Mouse (Mus musculus): ENCODE results near the gene Ovca2. TPM values are rescaled to one million over a fixed set of nuclear protein-coding genes. Genes with fewer than 3 reads are reported as not detected.

The Ovca2 gene
- polyA plus RNA-seq, 1 experiment from 2014 or later: 20.3 TPM

GRCm38 (mm10) chr11:75139122-75139963, 39.3 kb downstream of the Ovca2 start:
- DNase-seq (ENCODE audit: low spot score): no peak
- Histone ChIP-seq H3K27ac (peak overlapping the region; percentile 56), H3K4me1 (replicated peaks; ENCODE audit: control insufficient read depth, insufficient read depth, low read length) (peaks cover 16% of the 10 kb centered on the region), H3K4me2 (replicated peaks) (no peak overlapping the region), H3K9ac (no peak overlapping the region), H3K9me3 (ENCODE audit: control insufficient read depth, low read length) (no peaks in the 10 kb centered on the region), H3K27me3 (ENCODE audit: control insufficient read depth, insufficient read depth, low read length) (no peaks in the 10 kb centered on the region), H3K36me3 (replicated peaks; ENCODE audit: control insufficient read depth, insufficient read depth) (peaks cover 21% of the 10 kb centered on the region), H3K4me3 (replicated peaks; ENCODE audit: low read length) (no peak overlapping the region)
- no peak for ATAC-seq (ENCODE audit: low FRiP score)
- WGBS: 54% methylated on average over 11 of the region's 11 CpGs

- ATAC-seq (ENCODE audit: low FRiP score): no peak
- Histone ChIP-seq H3K4me1 (replicated peaks; ENCODE audit: control insufficient read depth, insufficient read depth, low read length) (peaks cover 30% of the 10 kb centered on the region), H3K27ac (no peak overlapping the region), H3K9me3 (ENCODE audit: control insufficient read depth, low read length) (no peaks in the 10 kb centered on the region), H3K36me3 (replicated peaks; ENCODE audit: control insufficient read depth, insufficient read depth) (no peaks in the 10 kb centered on the region; the same call in 1 of the 2 replicates), H3K4me3 (replicated peaks; ENCODE audit: low read length) (no peak overlapping the region), H3K27me3 (ENCODE audit: control insufficient read depth, insufficient read depth, low read length) (no peaks in the 10 kb centered on the region), H3K9ac (no peak overlapping the region), H3K4me2 (replicated peaks) (no peak overlapping the region)
- WGBS: 63% methylated on average over 5 of the region's 5 CpGs
- DNase-seq (ENCODE audit: low spot score): no peak
These were observed 41.8 kb downstream of the Ovca2 start for GRCm38 (mm10) chr11:75136666-75137398.

- no peak overlapping the region for H3K4me3 ChIP-seq (replicated peaks; ENCODE audit: low read length)
- WGBS: 94% methylated on average over 4 of the region's 4 CpGs
- H3K9ac ChIP-seq: no peak overlapping the region
- H3K4me2 ChIP-seq (replicated peaks): no peak overlapping the region
- no peaks in the 10 kb centered on the region; the same call in 1 of the 2 replicates for H3K36me3 ChIP-seq (replicated peaks; ENCODE audit: control insufficient read depth, insufficient read depth)
- no peak overlapping the region for H3K27ac ChIP-seq
- DNase-seq (ENCODE audit: low spot score) (no peak), ATAC-seq (ENCODE audit: low FRiP score) (no peak)
- H3K4me1 ChIP-seq (replicated peaks; ENCODE audit: control insufficient read depth, insufficient read depth, low read length): peaks cover 30% of the 10 kb centered on the region
- no peaks in the 10 kb centered on the region for H3K9me3 ChIP-seq (ENCODE audit: control insufficient read depth, low read length)
- no peaks in the 10 kb centered on the region for H3K27me3 ChIP-seq (ENCODE audit: control insufficient read depth, insufficient read depth, low read length)
These were observed 43.3 kb downstream of the Ovca2 start for GRCm38 (mm10) chr11:75135358-75135757.

- H3K9me3 ChIP-seq (ENCODE audit: control insufficient read depth, low read length): no peaks in the 10 kb centered on the region
- H3K27ac ChIP-seq: peak overlapping the region; percentile 76; the same call in 1 of the 2 replicates
- 0 out of 2 replicates have a peak overlapping the region, but pooled peaks have one; percentile 20 for H3K9ac ChIP-seq
- peaks cover 29% of the 10 kb centered on the region for H3K4me1 ChIP-seq (replicated peaks; ENCODE audit: control insufficient read depth, insufficient read depth, low read length)
- no peak overlapping the region for H3K4me3 ChIP-seq (replicated peaks; ENCODE audit: low read length)
- no peak for DNase-seq (ENCODE audit: low spot score)
- no peaks in the 10 kb centered on the region; the same call in 1 of the 2 replicates for H3K36me3 ChIP-seq (replicated peaks; ENCODE audit: control insufficient read depth, insufficient read depth)
- WGBS: 76% methylated on average over 5 of the region's 5 CpGs
- H3K4me2 ChIP-seq (replicated peaks): no peak overlapping the region
- no peaks in the 10 kb centered on the region for H3K27me3 ChIP-seq (ENCODE audit: control insufficient read depth, insufficient read depth, low read length)
- ATAC-seq (ENCODE audit: low FRiP score): no peak
These were observed 44.1 kb downstream of the Ovca2 start for GRCm38 (mm10) chr11:75134485-75135068.

- 0 out of 2 replicates have a peak overlapping the region, but pooled peaks have one; percentile 20 for H3K9ac ChIP-seq
- peak; percentile 46 for DNase-seq (ENCODE audit: low spot score)
- no peaks in the 10 kb centered on the region for H3K9me3 ChIP-seq (ENCODE audit: control insufficient read depth, low read length)
- H3K4me3 ChIP-seq (replicated peaks; ENCODE audit: low read length): no peak overlapping the region
- no peaks in the 10 kb centered on the region; the same call in 1 of the 2 replicates for H3K36me3 ChIP-seq (replicated peaks; ENCODE audit: control insufficient read depth, insufficient read depth)
- no peak overlapping the region for H3K4me2 ChIP-seq (replicated peaks)
- 9% methylated on average over 2 of the region's 2 CpGs for WGBS
- no peaks in the 10 kb centered on the region for H3K27me3 ChIP-seq (ENCODE audit: control insufficient read depth, insufficient read depth, low read length)
- H3K27ac ChIP-seq: peak overlapping the region; percentile 76
- 0 out of 2 replicates have a peak, but pooled peaks have one; percentile 66 for ATAC-seq (ENCODE audit: low FRiP score)
- H3K4me1 ChIP-seq (replicated peaks; ENCODE audit: control insufficient read depth, insufficient read depth, low read length): peaks cover 23% of the 10 kb centered on the region
These were observed 44.7 kb downstream of the Ovca2 start for GRCm38 (mm10) chr11:75133951-75134350.

GRCm38 (mm10) chr11:75133391-75133790, 45.2 kb downstream of the Ovca2 start:
- Histone ChIP-seq H3K4me3 (replicated peaks; ENCODE audit: low read length) (no peak overlapping the region), H3K9ac (0 out of 2 replicates have a peak overlapping the region, but pooled peaks have one; percentile 20), H3K4me1 (replicated peaks; ENCODE audit: control insufficient read depth, insufficient read depth, low read length) (peaks cover 20% of the 10 kb centered on the region), H3K4me2 (replicated peaks) (no peak overlapping the region), H3K36me3 (replicated peaks; ENCODE audit: control insufficient read depth, insufficient read depth) (no peaks in the 10 kb centered on the region), H3K27me3 (ENCODE audit: control insufficient read depth, insufficient read depth, low read length) (no peaks in the 10 kb centered on the region), H3K27ac (peak overlapping the region; percentile 76), H3K9me3 (ENCODE audit: control insufficient read depth, low read length) (no peaks in the 10 kb centered on the region)
- DNase-seq (ENCODE audit: low spot score): no peak
- ATAC-seq (ENCODE audit: low FRiP score): no peak
- WGBS: 95% methylated on average over 5 of the region's 5 CpGs

- no peak overlapping the region; the same call in 1 of the 2 replicates for H3K27ac ChIP-seq
- ATAC-seq (ENCODE audit: low FRiP score): no peak; the same call in 1 of the 2 replicates
These were observed 46.4 kb downstream of the Ovca2 start for GRCm38 (mm10) chr11:75132278-75132677.

GRCm38 (mm10) chr11:75131300-75131699, 47.3 kb downstream of the Ovca2 start:
- no peak overlapping the region for H3K4me2 ChIP-seq (replicated peaks)
- DNase-seq (ENCODE audit: low spot score) (no peak), ATAC-seq (ENCODE audit: low FRiP score) (no peak)
- H3K4me1 ChIP-seq (replicated peaks; ENCODE audit: control insufficient read depth, insufficient read depth, low read length): peaks cover 20% of the 10 kb centered on the region
- no peaks in the 10 kb centered on the region for H3K27me3 ChIP-seq (ENCODE audit: control insufficient read depth, insufficient read depth, low read length)
- H3K27ac ChIP-seq: no peak overlapping the region
- H3K9ac ChIP-seq: no peak overlapping the region
- 87% methylated on average over 4 of the region's 4 CpGs for WGBS
- no peak overlapping the region for H3K4me3 ChIP-seq (replicated peaks; ENCODE audit: low read length)
- no peaks in the 10 kb centered on the region for H3K36me3 ChIP-seq (replicated peaks; ENCODE audit: control insufficient read depth, insufficient read depth)
- no peaks in the 10 kb centered on the region for H3K9me3 ChIP-seq (ENCODE audit: control insufficient read depth, low read length)

More at GRCm38 (mm10) chr11:75132278-75132677, 46.4 kb downstream of the Ovca2 start:
- 68% methylated on average over 5 of the region's 5 CpGs for WGBS
- no peak overlapping the region for H3K9ac ChIP-seq
- H3K9me3 ChIP-seq (ENCODE audit: control insufficient read depth, low read length): no peaks in the 10 kb centered on the region
- H3K4me1 ChIP-seq (replicated peaks; ENCODE audit: control insufficient read depth, insufficient read depth, low read length): peaks cover 20% of the 10 kb centered on the region
- H3K27me3 ChIP-seq (ENCODE audit: control insufficient read depth, insufficient read depth, low read length): no peaks in the 10 kb centered on the region
- DNase-seq (ENCODE audit: low spot score): peak; percentile 65
- H3K36me3 ChIP-seq (replicated peaks; ENCODE audit: control insufficient read depth, insufficient read depth): no peaks in the 10 kb centered on the region
- H3K4me2 ChIP-seq (replicated peaks): no peak overlapping the region
- no peak overlapping the region for H3K4me3 ChIP-seq (replicated peaks; ENCODE audit: low read length)

- WGBS: 99% methylated on average over 6 of the region's 6 CpGs
- H3K36me3 ChIP-seq (replicated peaks; ENCODE audit: control insufficient read depth, insufficient read depth): no peaks in the 10 kb centered on the region
- no peak overlapping the region for H3K9ac ChIP-seq
- no peaks in the 10 kb centered on the region for H3K9me3 ChIP-seq (ENCODE audit: control insufficient read depth, low read length)
- no peaks in the 10 kb centered on the region for H3K27me3 ChIP-seq (ENCODE audit: control insufficient read depth, insufficient read depth, low read length)
- peaks cover 15% of the 10 kb centered on the region for H3K4me1 ChIP-seq (replicated peaks; ENCODE audit: control insufficient read depth, insufficient read depth, low read length)
- ATAC-seq (ENCODE audit: low FRiP score) (no peak), DNase-seq (ENCODE audit: low spot score) (no peak)
- H3K4me3 ChIP-seq (replicated peaks; ENCODE audit: low read length): no peak overlapping the region
- H3K4me2 ChIP-seq (replicated peaks): no peak overlapping the region
- H3K27ac ChIP-seq: no peak overlapping the region
These were observed 49.2 kb downstream of the Ovca2 start for GRCm38 (mm10) chr11:75129481-75129880.

All from hindbrain, embryonic 14.5 days (tissue).